Mouse (Mus musculus): Measurements from ENCODE around the gene Atp6v0e2. TPM values are rescaled to one million over a fixed set of nuclear protein-coding genes. Genes with fewer than 3 reads are reported as not detected.
A peak's percentile ranks its signal among the peaks of the same experiment; 100 is the strongest.
"Not testable (repeated sequence)": the region's sequence is repeated elsewhere in the genome, so short reads cannot be mapped to it uniquely, and the experiment has no call there.

Gene Atp6v0e2
- polyA plus RNA-seq, 1 experiment, result 5.1 TPM

- no peak for TF ChIP-seq POLR2AphosphoS2 (IDR thresholded peaks at IDR 0.05; ENCODE audit: insufficient read length, low read depth)
- peak in 2 of 3 experiments; percentile 56 to 79 for TF ChIP-seq MYOG (IDR thresholded peaks at IDR 0.05; ENCODE audit: control insufficient read depth in 1 of 3, insufficient read depth in 1 of 3, insufficient read length in 2 of 3, low read depth in 2 of 3)
- TF ChIP-seq E2F4 (IDR thresholded peaks at IDR 0.05; ENCODE audit: insufficient read depth), result no peak
- TF ChIP-seq TCF3 (IDR thresholded peaks at IDR 0.05; ENCODE audit: insufficient read length, low read depth), result peak; percentile 35
- TF ChIP-seq TCF12 (IDR thresholded peaks at IDR 0.05; ENCODE audit: insufficient read depth, poor library complexity, severe bottlenecking), result peak; percentile 73
- peak; percentile 33; the same call in 1 of the 2 replicates for TF ChIP-seq CEBPB (IDR thresholded peaks at IDR 0.05; ENCODE audit: insufficient read depth, poor library complexity, severe bottlenecking)
- peak; percentile 70 to 90 (median 84) for TF ChIP-seq MYOD1 (IDR thresholded peaks at IDR 0.05; ENCODE audit: control insufficient read depth in 1 of 3, insufficient read length in 2 of 3, low read depth in 2 of 3)
- peak overlapping the region; percentile 68 for H3K4me2 ChIP-seq (ENCODE audit: low read depth)
- no peaks in the 10 kb centered on the region for H3K79me2 ChIP-seq (ENCODE audit: control insufficient read depth, insufficient read depth)
- no peak overlapping the region for H3ac ChIP-seq (ENCODE audit: control insufficient read depth, insufficient read length)
- peaks cover 8% of the 10 kb centered on the region for H3K36me3 ChIP-seq (ENCODE audit: control insufficient read depth, insufficient read depth)
- no peak overlapping the region for H3K4me3 ChIP-seq
- H3K27me3 ChIP-seq (ENCODE audit: control insufficient read depth, insufficient read depth, insufficient read length), result no peaks in the 10 kb centered on the region
Observed at GRCm38 (mm10) chr6:48510426-48510825, 27.0 kb upstream of the Atp6v0e2 start.

DNA sequence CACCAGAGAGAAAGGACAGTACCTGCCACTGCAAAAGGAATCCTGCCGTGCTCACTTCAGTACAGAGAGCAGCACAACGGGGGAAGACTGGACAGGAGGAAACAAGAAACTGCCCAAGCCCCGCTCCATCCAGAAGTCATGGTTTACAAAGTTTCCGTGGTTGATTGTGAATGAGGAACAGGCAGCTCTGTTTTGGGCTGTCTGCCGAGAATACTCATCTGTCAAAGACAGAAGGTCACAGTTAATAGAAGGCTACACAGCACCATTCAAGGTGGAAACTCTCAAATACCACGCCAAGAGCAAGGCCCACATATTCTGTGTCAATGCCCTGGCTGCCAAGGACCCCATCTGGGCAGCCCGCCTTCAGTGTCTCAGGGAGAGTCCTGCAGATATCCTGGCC lies 25.6 kb upstream of the Atp6v0e2 start:
- Histone ChIP-seq H3K36me3 (ENCODE audit: control insufficient read depth, insufficient read depth) (peaks cover 19% of the 10 kb centered on the region), H3K27me3 (ENCODE audit: control insufficient read depth, insufficient read depth, insufficient read length) (no peaks in the 10 kb centered on the region), H3K4me2 (ENCODE audit: low read depth) (no peak overlapping the region), H3K79me2 (ENCODE audit: control insufficient read depth, insufficient read depth) (no peaks in the 10 kb centered on the region), H3K4me3 (no peak overlapping the region), H3ac (ENCODE audit: control insufficient read depth, insufficient read length) (no peak overlapping the region)
- TF ChIP-seq SRF (IDR thresholded peaks at IDR 0.05; ENCODE audit: control insufficient read depth, insufficient read length, low read depth), result no peak
- no peak for TF ChIP-seq USF1 (IDR thresholded peaks at IDR 0.05; ENCODE audit: low read depth)
- no peak for TF ChIP-seq MYOD1 (IDR thresholded peaks at IDR 0.05; ENCODE audit: control insufficient read depth in 1 of 3, insufficient read length in 2 of 3, low read depth in 2 of 3)
- no peak for TF ChIP-seq CEBPB (IDR thresholded peaks at IDR 0.05; ENCODE audit: insufficient read depth, poor library complexity, severe bottlenecking)
- TF ChIP-seq E2F4 (IDR thresholded peaks at IDR 0.05; ENCODE audit: insufficient read depth), result no peak
- no peak for TF ChIP-seq REST (IDR thresholded peaks at IDR 0.05; ENCODE audit: insufficient read depth, insufficient read length)
- TF ChIP-seq TCF12 (IDR thresholded peaks at IDR 0.05; ENCODE audit: insufficient read depth, poor library complexity, severe bottlenecking), result no peak
- TF ChIP-seq MAX (IDR thresholded peaks at IDR 0.05; ENCODE audit: low read depth), result no peak
- TF ChIP-seq POLR2A (IDR thresholded peaks at IDR 0.05; ENCODE audit: insufficient read length, low read depth), result no peak
- no peak for TF ChIP-seq MYOG (IDR thresholded peaks at IDR 0.05; ENCODE audit: control insufficient read depth in 1 of 3, insufficient read depth in 1 of 3, insufficient read length in 2 of 3, low read depth in 2 of 3)
- TF ChIP-seq TCF3 (IDR thresholded peaks at IDR 0.05; ENCODE audit: insufficient read length, low read depth), result no peak
- no peak for TF ChIP-seq POLR2AphosphoS2 (IDR thresholded peaks at IDR 0.05; ENCODE audit: insufficient read length, low read depth)

DNA sequence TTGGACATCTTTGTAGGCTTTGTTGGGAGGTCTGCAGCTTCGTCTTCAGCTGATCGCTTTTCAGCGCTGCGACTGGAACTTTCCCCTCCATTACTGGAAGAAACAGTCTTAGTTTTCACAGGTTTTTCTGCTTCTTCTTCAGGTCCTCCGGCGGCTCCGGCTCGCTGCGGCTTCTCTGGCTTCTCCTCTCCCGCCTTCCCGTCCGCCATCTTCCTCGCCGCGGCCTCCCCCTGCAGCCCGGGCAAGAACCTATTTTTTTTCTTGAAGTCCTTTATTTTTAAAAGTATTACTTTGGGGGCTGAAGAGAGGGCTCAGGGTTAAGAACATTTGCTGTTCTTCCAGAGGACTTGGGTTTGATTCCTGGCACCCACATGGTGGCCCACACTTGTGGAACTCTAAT lies 12.5 kb upstream of the Atp6v0e2 start:
- H3K4me2 ChIP-seq (ENCODE audit: low read depth); H3ac ChIP-seq (ENCODE audit: control insufficient read depth, insufficient read length); H3K4me3 ChIP-seq; H3K27me3 ChIP-seq (ENCODE audit: control insufficient read depth, insufficient read depth, insufficient read length); H3K36me3 ChIP-seq (ENCODE audit: control insufficient read depth, insufficient read depth); H3K79me2 ChIP-seq (ENCODE audit: control insufficient read depth, insufficient read depth): not testable (repeated sequence)

- Histone ChIP-seq H3K27me3 (ENCODE audit: control insufficient read depth, insufficient read depth, insufficient read length) (no peaks in the 10 kb centered on the region), H3K79me2 (ENCODE audit: control insufficient read depth, insufficient read depth) (no peaks in the 10 kb centered on the region), H3ac (ENCODE audit: control insufficient read depth, insufficient read length) (no peak overlapping the region), H3K4me3 (no peak overlapping the region), H3K4me2 (ENCODE audit: low read depth) (no peak overlapping the region), H3K36me3 (ENCODE audit: control insufficient read depth, insufficient read depth) (no peaks in the 10 kb centered on the region)
- TF ChIP-seq MYOG (IDR thresholded peaks at IDR 0.05; ENCODE audit: control insufficient read depth in 1 of 3, insufficient read depth in 1 of 3, insufficient read length in 2 of 3, low read depth in 2 of 3) (no peak), TCF3 (IDR thresholded peaks at IDR 0.05; ENCODE audit: insufficient read length, low read depth) (no peak), USF1 (IDR thresholded peaks at IDR 0.05; ENCODE audit: low read depth) (no peak), SRF (IDR thresholded peaks at IDR 0.05; ENCODE audit: control insufficient read depth, insufficient read length, low read depth) (no peak), CEBPB (IDR thresholded peaks at IDR 0.05; ENCODE audit: insufficient read depth, poor library complexity, severe bottlenecking) (no peak), POLR2A (IDR thresholded peaks at IDR 0.05; ENCODE audit: insufficient read length, low read depth) (no peak), MYOD1 (IDR thresholded peaks at IDR 0.05; ENCODE audit: control insufficient read depth in 1 of 3, insufficient read length in 2 of 3, low read depth in 2 of 3) (no peak), TCF12 (IDR thresholded peaks at IDR 0.05; ENCODE audit: insufficient read depth, poor library complexity, severe bottlenecking) (no peak), E2F4 (IDR thresholded peaks at IDR 0.05; ENCODE audit: insufficient read depth) (no peak)
Observed at GRCm38 (mm10) chr6:48527901-48528300, 9.5 kb upstream of the Atp6v0e2 start.

DNA sequence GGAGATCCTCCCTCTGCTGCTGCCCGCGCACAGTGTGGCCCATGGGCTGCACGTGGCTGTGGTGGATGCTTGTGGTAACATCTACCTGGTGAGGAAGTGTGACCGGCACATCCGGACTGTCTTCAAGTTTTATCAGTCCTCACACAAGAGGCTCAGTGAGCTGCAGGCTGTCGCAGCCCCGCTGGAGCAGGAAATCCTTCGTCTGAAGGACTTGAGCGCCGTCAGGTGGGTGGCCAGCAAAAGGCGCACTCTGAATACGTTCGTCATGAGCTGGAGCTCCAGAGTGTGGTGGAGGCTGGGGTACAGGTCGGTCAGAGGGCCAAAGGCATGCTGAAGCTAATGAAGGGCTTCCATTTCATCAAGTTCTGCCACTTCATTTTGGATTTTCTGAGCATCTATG lies 8.2 kb upstream of the Atp6v0e2 start:
- H3K36me3 ChIP-seq (ENCODE audit: control insufficient read depth, insufficient read depth), result no peaks in the 10 kb centered on the region
- no peaks in the 10 kb centered on the region for H3K27me3 ChIP-seq (ENCODE audit: control insufficient read depth, insufficient read depth, insufficient read length)
- H3K4me2 ChIP-seq (ENCODE audit: low read depth), result no peak overlapping the region
- no peak overlapping the region for H3ac ChIP-seq (ENCODE audit: control insufficient read depth, insufficient read length)
- H3K4me3 ChIP-seq, result no peak overlapping the region
- no peaks in the 10 kb centered on the region for H3K79me2 ChIP-seq (ENCODE audit: control insufficient read depth, insufficient read depth)
- TF ChIP-seq MYOD1 (IDR thresholded peaks at IDR 0.05; ENCODE audit: control insufficient read depth in 1 of 3, insufficient read length in 2 of 3, low read depth in 2 of 3) (no peak), TCF3 (IDR thresholded peaks at IDR 0.05; ENCODE audit: insufficient read length, low read depth) (no peak), SRF (IDR thresholded peaks at IDR 0.05; ENCODE audit: control insufficient read depth, insufficient read length, low read depth) (no peak), POLR2A (IDR thresholded peaks at IDR 0.05; ENCODE audit: insufficient read length, low read depth) (no peak), CEBPB (IDR thresholded peaks at IDR 0.05; ENCODE audit: insufficient read depth, poor library complexity, severe bottlenecking) (no peak), REST (IDR thresholded peaks at IDR 0.05; ENCODE audit: insufficient read depth, insufficient read length) (no peak), MYOG (IDR thresholded peaks at IDR 0.05; ENCODE audit: control insufficient read depth in 1 of 3, insufficient read depth in 1 of 3, insufficient read length in 2 of 3, low read depth in 2 of 3) (no peak), MAX (IDR thresholded peaks at IDR 0.05; ENCODE audit: low read depth) (no peak), E2F4 (IDR thresholded peaks at IDR 0.05; ENCODE audit: insufficient read depth) (no peak)

All from myocyte (in vitro differentiated cells).